Mouse (Mus musculus): Measurements from ENCODE around the gene Fam71f1. TPM values are rescaled to one million over a fixed set of nuclear protein-coding genes. Genes with fewer than 3 reads are reported as not detected.

Fam71f1 gene
- total RNA-seq, 1 experiment from 2014 or later, result not detected

- no peak for ATAC-seq (replicated peaks in 1 of 2; ENCODE audit: insufficient read depth in 1 of 2, low FRiP score in 2 of 2, low TSS enrichment in 1 of 2, low read depth in 1 of 2, poor library complexity in 2 of 2, severe bottlenecking in 2 of 2)
Observed at GRCm38 (mm10) chr6:29378678-29379077, 59.7 kb downstream of the Fam71f1 start.

- ATAC-seq (replicated peaks in 1 of 2; ENCODE audit: insufficient read depth in 1 of 2, low FRiP score in 2 of 2, low TSS enrichment in 1 of 2, low read depth in 1 of 2, poor library complexity in 2 of 2, severe bottlenecking in 2 of 2), result no peak
Observed at GRCm38 (mm10) chr6:29379954-29380353, 61.0 kb downstream of the Fam71f1 start.

GRCm38 (mm10) chr6:29382442-29382841 is 63.5 kb downstream of the Fam71f1 start:
- ATAC-seq (replicated peaks in 1 of 2; ENCODE audit: insufficient read depth in 1 of 2, low FRiP score in 2 of 2, low TSS enrichment in 1 of 2, low read depth in 1 of 2, poor library complexity in 2 of 2, severe bottlenecking in 2 of 2), result no peak

Other genes starting within 250 kb of the Fam71f1 start
- gene Rbm28, start 154.1 kb upstream of the Fam71f1 start, total RNA-seq (2017), result 53.1 and 66.5 TPM in 2 replicates
- gene Prrt4, start 139.6 kb upstream of the Fam71f1 start, total RNA-seq (2017), result not detected in 2 replicates
- gene Impdh1, start 102.8 kb upstream of the Fam71f1 start, total RNA-seq (2017), result 70.0 and 72.4 TPM in 2 replicates
- 26.3 and 27.7 TPM in 2 replicates for gene Hilpda, start 46.7 kb upstream of the Fam71f1 start, total RNA-seq (2017)
- gene Fam71f2, start 39.5 kb upstream of the Fam71f1 start, total RNA-seq (2017), result 1.6 TPM in 1 of 2 replicates, not detected in the other
- gene Calu, start 28.9 kb downstream of the Fam71f1 start, total RNA-seq (2017), result 162 and 228 TPM in 2 replicates
- not detected in 2 replicates for gene Opn1sw, start 69.3 kb downstream of the Fam71f1 start, total RNA-seq (2017)
- gene Ccdc136, start 77.2 kb downstream of the Fam71f1 start, total RNA-seq (2017), result 0.40 and 0.44 TPM in 2 replicates
- gene Flnc, start 114.1 kb downstream of the Fam71f1 start, total RNA-seq (2017), result not detected in 2 replicates
- 131 and 182 TPM in 2 replicates for gene Atp6v1f, start 148.6 kb downstream of the Fam71f1 start, total RNA-seq (2017)
- gene Atp6v1fnb, start 152.3 kb downstream of the Fam71f1 start, total RNA-seq (2017), result 3.4 TPM in 1 of 2 replicates, not detected in the other
- not detected in 2 replicates for gene Kcp, start 188.8 kb downstream of the Fam71f1 start, total RNA-seq (2017)
- gene Irf5, start 207.5 kb downstream of the Fam71f1 start, total RNA-seq (2017), result 19.3 and 23.7 TPM in 2 replicates